Comparison of ENCODE assay signal across 9 mouse cellular contexts in the genomic region with DNA sequence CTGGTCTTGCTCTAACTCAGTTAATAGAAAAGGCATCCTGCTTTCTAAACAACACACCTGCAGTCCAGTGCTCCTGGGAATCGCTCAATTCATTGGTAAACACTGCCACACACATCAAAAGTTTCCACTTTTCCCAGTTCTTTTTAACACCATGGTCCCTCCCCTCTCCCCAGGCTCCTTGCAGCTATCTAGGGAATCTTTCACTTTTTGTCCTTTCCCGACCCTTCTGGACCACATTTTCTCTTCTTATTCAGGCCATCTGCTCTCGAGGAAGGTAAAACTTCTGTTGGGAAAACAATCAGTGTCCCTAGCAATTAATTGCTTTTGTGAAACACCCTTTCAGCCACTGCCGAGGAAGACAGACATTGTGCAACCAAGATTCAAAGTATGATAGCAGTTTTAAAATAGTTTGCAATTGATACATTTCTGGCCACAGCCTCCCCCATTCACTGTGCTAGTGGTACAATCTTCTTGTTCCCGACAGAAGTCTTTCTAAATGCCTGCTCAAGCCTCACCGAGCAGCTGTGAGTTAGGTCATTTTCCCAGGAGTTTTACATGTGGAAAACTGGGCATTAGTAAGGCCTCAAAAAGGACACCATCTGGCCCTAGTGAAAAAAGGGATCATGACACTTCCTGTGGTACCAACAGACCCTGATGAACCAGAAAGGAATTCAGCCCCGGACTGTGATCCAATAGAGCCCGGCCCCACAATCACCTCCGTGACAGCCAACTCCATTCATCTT.
A peak's percentile ranks its signal among the peaks of the same experiment; 100 is the strongest.
DNase-seq lines count a peak whose midpoint lies in the region; ATAC-seq lines count a peak whose summit lies in the region.
"Had no signal": no experiment of that assay in that cellular context is flagged by ENCODE, and none has a peak within 500 bp of the region (broad histone marks: within the 10 kb centered on the region; RNA-seq: fewer than 3 reads in every experiment).

No protein-coding gene starts in this region.

- H3K9ac ChIP-seq in embryonic facial prominence, embryonic 13.5 days = no peak overlapping the region
- H3K9ac ChIP-seq in hindbrain, embryonic 14.5 days = peak overlapping the region; percentile 25; the same call in 1 of the 2 replicates

- ATAC-seq in embryonic facial prominence, embryonic 13.5 days (ENCODE audit: insufficient number of reproducible peaks, insufficient read depth, low FRiP score, low TSS enrichment, low read depth) = no peak
- peak; percentile 84 for ATAC-seq in hindbrain, embryonic 14.5 days (ENCODE audit: low FRiP score)
- ATAC-seq in erythroblast, adult 5-6 weeks (replicated peaks; ENCODE audit: low FRiP score, poor library complexity, severe bottlenecking) = no peak

- no peaks in the 10 kb centered on the region for H3K9me3 ChIP-seq in embryonic facial prominence, embryonic 13.5 days
- no peaks in the 10 kb centered on the region for H3K9me3 ChIP-seq in hindbrain, embryonic 14.5 days (ENCODE audit: control insufficient read depth, low read length)

- intact Hi-C loops in heart, postnatal 25 days (cut with DNase I) = no loop called here
- intact Hi-C loops in left cerebral cortex, postnatal 36 days (cut with DNase I) = no loop called here

- H3K36me3 ChIP-seq in embryonic facial prominence, embryonic 13.5 days = no peaks in the 10 kb centered on the region
- no peaks in the 10 kb centered on the region for H3K36me3 ChIP-seq in hindbrain, embryonic 14.5 days (replicated peaks; ENCODE audit: control insufficient read depth, insufficient read depth)

- no peak overlapping the region for H3K27ac ChIP-seq in embryonic facial prominence, embryonic 13.5 days
- peak overlapping the region; percentile 75 for H3K27ac ChIP-seq in hindbrain, embryonic 14.5 days
- H3K27ac ChIP-seq: gastrocnemius, adult 2 months had no signal

- DNase-seq in heart, adult 9 months (ENCODE audit: low spot score in 2 of 2) = peak; percentile 1 to 2
- DNase-seq in heart, postnatal 25 days (ENCODE audit: low spot score) = no peak
- peak; percentile 62 for DNase-seq in hindbrain, embryonic 14.5 days (ENCODE audit: low spot score)
- DNase-seq in neural tube, embryonic 10.5 days (ENCODE audit: extremely low spot score, low spot score) = peak; percentile 69
- no peak for DNase-seq in left cerebral cortex, postnatal 36 days (ENCODE audit: low spot score in 2 of 2)
- no peak for DNase-seq in adrenal gland, postnatal 4 days (ENCODE audit: low spot score in 2 of 2)
- DNase-seq: gastrocnemius, adult 2 months had no signal

- 0 out of 2 replicates have a peak overlapping the region, but pooled peaks have one; percentile 5 for H3K4me3 ChIP-seq in embryonic facial prominence, embryonic 13.5 days
- peak overlapping the region; percentile 17; the same call in 1 of the 2 replicates for H3K4me3 ChIP-seq in hindbrain, embryonic 14.5 days (replicated peaks; ENCODE audit: low read length)
- H3K4me3 ChIP-seq: gastrocnemius, adult 2 months had no signal

- H3K4me2 ChIP-seq in embryonic facial prominence, embryonic 13.5 days = peak overlapping the region; percentile 40
- H3K4me2 ChIP-seq in hindbrain, embryonic 14.5 days (replicated peaks) = peak overlapping the region; percentile 47

- H3K27me3 ChIP-seq in embryonic facial prominence, embryonic 13.5 days = no peaks in the 10 kb centered on the region
- no peaks in the 10 kb centered on the region for H3K27me3 ChIP-seq in hindbrain, embryonic 14.5 days (ENCODE audit: control insufficient read depth, insufficient read depth, low read length)

- 7% methylated on average over 9 of the region's 9 CpGs for WGBS in embryonic facial prominence, embryonic 13.5 days
- under 1% methylated on average over 9 of the region's 9 CpGs for WGBS in hindbrain, embryonic 14.5 days

- H3K4me1 ChIP-seq in embryonic facial prominence, embryonic 13.5 days = 0 out of 2 replicates have a peak, but pooled peaks cover 5% of the 10 kb centered on the region
- H3K4me1 ChIP-seq in hindbrain, embryonic 14.5 days (replicated peaks; ENCODE audit: control insufficient read depth, insufficient read depth, low read length) = peaks cover 17% of the 10 kb centered on the region; the same call in 1 of the 2 replicates

Comparison
In these comparisons a context has a peak if more than half of its experiments do, and no peak if none do; other contexts are left out.
1. DNase-seq: peak in heart, adult 9 months (2 of 2), hindbrain, embryonic 14.5 days (single experiment) and neural tube, embryonic 10.5 days (single experiment); none in heart, postnatal 25 days (single experiment), left cerebral cortex, postnatal 36 days (0 of 2) and adrenal gland, postnatal 4 days (0 of 2).